In genomic region chr6:137098232-137099191, GRCm38 (mm10) we compare ENCODE assay signal across 9 mouse cellular contexts.
DNase-seq lines count a peak whose midpoint lies in the region; ATAC-seq and TF ChIP-seq lines count a peak whose summit lies in the region.
"Had no signal": no experiment of that assay in that cellular context is flagged by ENCODE, and none has a peak within 500 bp of the region (broad histone marks: within the 10 kb centered on the region; RNA-seq: fewer than 3 reads in every experiment).

No protein-coding gene starts in this region.

- 68% methylated on average over 18 of the region's 18 CpGs for WGBS in cerebellum, adult 2 months
- 76% methylated on average over 18 of the region's 18 CpGs for WGBS in midbrain, embryonic 10.5 days
- WGBS in midbrain, embryonic 13.5 days: 68% methylated on average over 18 of the region's 18 CpGs
- 57% methylated on average over 18 of the region's 18 CpGs for WGBS in hindbrain, postnatal 0 days

- no peak overlapping the region for H3K4me2 ChIP-seq in midbrain, embryonic 13.5 days (replicated peaks)
- H3K4me2 ChIP-seq in hindbrain, postnatal 0 days (ENCODE audit: low read depth, low read length): no peak overlapping the region

- H3K9me3 ChIP-seq in midbrain, embryonic 10.5 days (replicated peaks): no peaks in the 10 kb centered on the region
- H3K9me3 ChIP-seq in midbrain, embryonic 13.5 days: no peaks in the 10 kb centered on the region
- H3K9me3 ChIP-seq in hindbrain, postnatal 0 days (ENCODE audit: low read length): no peaks in the 10 kb centered on the region

- no peak for ATAC-seq in midbrain, embryonic 13.5 days
- ATAC-seq in hindbrain, postnatal 0 days: no peak; the same call in 1 of the 2 replicates

- H3K9ac ChIP-seq in midbrain, embryonic 13.5 days (replicated peaks): no peak overlapping the region
- H3K9ac ChIP-seq in hindbrain, postnatal 0 days (replicated peaks; ENCODE audit: low read length): no peak overlapping the region

- no peak for DNase-seq in cerebellum, adult 2 months
- no peak for DNase-seq in cerebellum, adult 8-10 months
- peak; percentile 41 for DNase-seq in midbrain, embryonic 10.5 days (ENCODE audit: low spot score)
- peak; percentile 62 for DNase-seq in embryo, embryonic 11 days
- DNase-seq in hindbrain, postnatal 0 days (ENCODE audit: low spot score): peak; percentile 57
- DNase-seq in lung, postnatal 36 days: peak; percentile 79
- DNase-seq in thymus, postnatal 25 days: peak; percentile 14

- H3K4me3 ChIP-seq in cerebellum, adult 2 months (replicated peaks; ENCODE audit: insufficient read depth, low read depth, low read length): no peak overlapping the region
- no peak overlapping the region for H3K4me3 ChIP-seq in midbrain, embryonic 10.5 days
- no peak overlapping the region for H3K4me3 ChIP-seq in midbrain, embryonic 13.5 days (replicated peaks)
- H3K4me3 ChIP-seq in hindbrain, postnatal 0 days (ENCODE audit: low read length): no peak overlapping the region

- TF ChIP-seq POLR2A in cerebellum, adult 2 months (IDR thresholded peaks at IDR 0.05; ENCODE audit: borderline replicate concordance, insufficient read depth, low read length): no peak

- H3K4me1 ChIP-seq in cerebellum, adult 2 months (ENCODE audit: control insufficient read depth, insufficient read depth, low read length): no peaks in the 10 kb centered on the region
- H3K4me1 ChIP-seq in midbrain, embryonic 10.5 days: peaks cover 6% of the 10 kb centered on the region
- no peaks in the 10 kb centered on the region for H3K4me1 ChIP-seq in midbrain, embryonic 13.5 days (replicated peaks)
- no peaks in the 10 kb centered on the region for H3K4me1 ChIP-seq in hindbrain, postnatal 0 days (ENCODE audit: insufficient read depth, low read length)

- no peaks in the 10 kb centered on the region for H3K36me3 ChIP-seq in midbrain, embryonic 10.5 days
- H3K36me3 ChIP-seq in midbrain, embryonic 13.5 days: no peaks in the 10 kb centered on the region
- no peaks in the 10 kb centered on the region for H3K36me3 ChIP-seq in hindbrain, postnatal 0 days (ENCODE audit: insufficient read depth, low read length)

- no peak overlapping the region for H3K27ac ChIP-seq in cerebellum, adult 2 months (ENCODE audit: insufficient read depth, low read length)
- no peak overlapping the region for H3K27ac ChIP-seq in midbrain, embryonic 10.5 days (replicated peaks)
- no peak overlapping the region for H3K27ac ChIP-seq in midbrain, embryonic 13.5 days
- H3K27ac ChIP-seq in hindbrain, postnatal 0 days: no peak overlapping the region
- H3K27ac ChIP-seq: macrophage had no signal

- H3K27me3 ChIP-seq in cerebellum, adult 2 months (ENCODE audit: control insufficient read depth, insufficient read depth, low read length): no peaks in the 10 kb centered on the region
- H3K27me3 ChIP-seq in midbrain, embryonic 10.5 days (ENCODE audit: low read depth, poor library complexity, severe bottlenecking): no peaks in the 10 kb centered on the region
- no peaks in the 10 kb centered on the region for H3K27me3 ChIP-seq in midbrain, embryonic 13.5 days
- H3K27me3 ChIP-seq in hindbrain, postnatal 0 days (ENCODE audit: insufficient read depth, low read length): no peaks in the 10 kb centered on the region

- peak; percentile 21; the same call in 1 of the 2 replicates for TF ChIP-seq CTCF in cerebellum, adult 2 months (IDR thresholded peaks at IDR 0.05; ENCODE audit: borderline replicate concordance, insufficient read depth, low read depth, low read length)
- TF ChIP-seq CTCF in hindbrain, postnatal 0 days (IDR thresholded peaks at IDR 0.05; ENCODE audit: low read depth): peak; percentile 79

Comparison
In these comparisons a context has a peak if more than half of its experiments do, and no peak if none do; other contexts are left out.
1. DNase-seq: peak in midbrain, embryonic 10.5 days (single experiment), embryo, embryonic 11 days (single experiment), hindbrain, postnatal 0 days (single experiment), lung, postnatal 36 days (single experiment) and thymus, postnatal 25 days (single experiment); none in cerebellum, adult 2 months (0 of 2) and cerebellum, adult 8-10 months (single experiment).